Mouse (Mus musculus) ES-E14 (cell line): ENCODE measurements around the gene Btbd18.

ENCODE experiments used
- HCFC1 ChIP-seq: IDR thresholded peaks from 2 replicates; pipeline ENCODE4 v1.6.1; 2012; ENCODE audit warnings: low read length, inconsistent platforms, borderline replicate concordance; ENCODE audit not compliant: insufficient read depth
- ZC3H11A ChIP-seq: IDR thresholded peaks from 2 replicates; pipeline ENCODE4 v1.6.1; 2012; ENCODE audit warnings: low read depth, mild to moderate bottlenecking, inconsistent platforms, low read length, borderline replicate concordance
- ZNF384 ChIP-seq: IDR thresholded peaks from 2 replicates; pipeline ENCODE4 v1.6.1; 2012; ENCODE audit warnings: low read depth, low read length, inconsistent platforms

- TF ChIP-seq HCFC1: no peak
- no peak for TF ChIP-seq ZC3H11A
- peak; percentile 99 for TF ChIP-seq ZNF384
Observed at GRCm38 (mm10) chr2:84650464-84651195, 8.2 kb upstream of the Btbd18 start, which contains the start of gene Ctnnd1.
